Mouse (Mus musculus) liver, embryonic 15.5 days (tissue): ENCODE data around the gene Zfp691. TPM values are rescaled to one million over a fixed set of nuclear protein-coding genes. Genes with fewer than 3 reads are reported as not detected.

Experiments
- ATAC-seq: fragments of 200-750 bp; cut with Nextera tagmentation; 2 replicates; pipeline ENCODE4 v1.8.0; 2017; ENCODE audit warnings: moderate number of reproducible peaks, mild to moderate bottlenecking, moderate library complexity; ENCODE audit not compliant: insufficient read depth
- H3K27ac ChIP-seq: fragments of 300-500 bp; sonication (generic); replicated peaks from 2 replicates; pipeline ENCODE4 v1.5.1; 2015; ENCODE audit warnings: mild to moderate bottlenecking, inconsistent platforms
- H3K27me3 ChIP-seq: fragments of 300-500 bp; sonication (generic); 2 replicates; pipeline ENCODE4 v1.6.1; 2015; ENCODE audit warnings: mild to moderate bottlenecking, inconsistent platforms
- H3K36me3 ChIP-seq: fragments of 300-500 bp; sonication (generic); replicated peaks from 2 replicates; pipeline ENCODE4 v1.6.1; 2015; ENCODE audit warnings: moderate library complexity, mild to moderate bottlenecking, inconsistent platforms
- H3K4me1 ChIP-seq: fragments of 300-500 bp; sonication (generic); replicated peaks from 2 replicates; pipeline ENCODE4 v1.6.1; 2015; ENCODE audit warnings: inconsistent platforms
- H3K4me2 ChIP-seq: fragments of 300-500 bp; sonication (generic); 2 replicates; pipeline ENCODE4 v1.6.1; 2015; ENCODE audit warnings: moderate library complexity, mild to moderate bottlenecking, inconsistent platforms
- H3K4me3 ChIP-seq: fragments of 300-500 bp; sonication (generic); replicated peaks from 2 replicates; pipeline ENCODE4 v1.5.1; 2015; ENCODE audit warnings: mild to moderate bottlenecking, inconsistent platforms
- H3K9ac ChIP-seq: fragments of 300-500 bp; sonication (generic); 2 replicates; pipeline ENCODE4 v1.6.1; 2015; ENCODE audit warnings: moderate library complexity, mild to moderate bottlenecking, inconsistent platforms
- H3K9me3 ChIP-seq: fragments of 300-500 bp; sonication (generic); replicated peaks from 2 replicates; pipeline ENCODE4 v1.6.1; 2016; ENCODE audit warnings: inconsistent platforms
- WGBS: fragments of 180-500 bp; shearing (Covaris S2); methylation state at CpG from one replicate; pipeline ENCODE4 v1.1.7; 2015; ENCODE audit warnings: mixed read lengths; ENCODE audit not compliant: insufficient replicate concordance; 5-methylcytosine and 5-hydroxymethylcytosine counted together
- microRNA counts: library from miRNA; unstranded; fragments of <30 nt; microRNA quantifications from one replicate; lab custom pipeline; 2016
- microRNA-seq: library from miRNA; unstranded; fragments of <30 nt; microRNA quantifications from one replicate; pipeline ENCODE4, GENCODE M21; 2016
- polyA plus RNA-seq: library from polyadenylated mRNA; unstranded; fragments of >200 nt; fragmentation: Nextera tagmentation; extraction: Ambion mirVana; gene quantifications from 2 replicates; pipeline ENCODE4 v1.2.1, GENCODE M21; 2015

Gene Zfp691
- polyA plus RNA-seq, 1 experiment from 2014 or later: 2.2 TPM

GRCm38 (mm10) chr4:119127229-119127628 lies 46.8 kb downstream of the Zfp691 start:
- WGBS: 25% methylated on average over 6 of the region's 6 CpGs
- H3K9ac ChIP-seq: no peak overlapping the region
- H3K27me3 ChIP-seq: no peaks in the 10 kb centered on the region
- no peak for ATAC-seq
- peaks cover 90% of the 10 kb centered on the region for H3K4me1 ChIP-seq
- H3K27ac ChIP-seq: peak overlapping the region; percentile 70
- H3K36me3 ChIP-seq: peaks cover 100% of the 10 kb centered on the region
- peak overlapping the region; percentile 11; the same call in 1 of the 2 replicates for H3K4me2 ChIP-seq
- no peaks in the 10 kb centered on the region for H3K9me3 ChIP-seq
- H3K4me3 ChIP-seq: peak overlapping the region; percentile 4; the same call in 1 of the 2 replicates

GRCm38 (mm10) chr4:119125577-119126270 lies 48.3 kb downstream of the Zfp691 start:
- Histone ChIP-seq H3K27me3 (no peaks in the 10 kb centered on the region), H3K9ac (no peak overlapping the region), H3K4me2 (peak overlapping the region; percentile 11; the same call in 1 of the 2 replicates), H3K9me3 (no peaks in the 10 kb centered on the region), H3K36me3 (peaks cover 100% of the 10 kb centered on the region), H3K27ac (peak overlapping the region; percentile 70), H3K4me1 (peaks cover 99% of the 10 kb centered on the region), H3K4me3 (no peak overlapping the region)
- no peak for ATAC-seq
- WGBS: 64% methylated on average over 9 of the region's 9 CpGs

- Histone ChIP-seq H3K36me3 (peaks cover 100% of the 10 kb centered on the region), H3K4me3 (no peak overlapping the region), H3K4me1 (peaks cover 100% of the 10 kb centered on the region), H3K27ac (peak overlapping the region; percentile 70), H3K27me3 (no peaks in the 10 kb centered on the region), H3K4me2 (peak overlapping the region; percentile 23; the same call in 1 of the 2 replicates), H3K9ac (no peak overlapping the region), H3K9me3 (no peaks in the 10 kb centered on the region)
- ATAC-seq: 0 out of 2 replicates have a peak, but pooled peaks have one; percentile 2
- WGBS: 52% methylated on average over 2 of the region's 2 CpGs
Observed at GRCm38 (mm10) chr4:119124771-119125273, 49.2 kb downstream of the Zfp691 start.

- no peak overlapping the region for H3K4me3 ChIP-seq
- H3K27me3 ChIP-seq: no peaks in the 10 kb centered on the region
- 21% methylated on average over 4 of the region's 4 CpGs for WGBS
- ATAC-seq: peak; percentile 32
- H3K27ac ChIP-seq: peak overlapping the region; percentile 71
- no peak overlapping the region for H3K9ac ChIP-seq
- H3K4me2 ChIP-seq: no peak overlapping the region
- H3K9me3 ChIP-seq: no peaks in the 10 kb centered on the region
- H3K36me3 ChIP-seq: peaks cover 100% of the 10 kb centered on the region
- H3K4me1 ChIP-seq: peaks cover 99% of the 10 kb centered on the region
Observed at GRCm38 (mm10) chr4:119121249-119121648, 52.7 kb downstream of the Zfp691 start.

- WGBS: 84% methylated on average over 6 of the region's 6 CpGs
- peak overlapping the region; percentile 25; the same call in 1 of the 2 replicates for H3K4me2 ChIP-seq
- H3K9ac ChIP-seq: no peak overlapping the region; the same call in 1 of the 2 replicates
- peaks cover 99% of the 10 kb centered on the region for H3K4me1 ChIP-seq
- ATAC-seq: no peak
- H3K36me3 ChIP-seq: peaks cover 100% of the 10 kb centered on the region
- no peak overlapping the region; the same call in 1 of the 2 replicates for H3K4me3 ChIP-seq
- H3K9me3 ChIP-seq: no peaks in the 10 kb centered on the region
- no peaks in the 10 kb centered on the region for H3K27me3 ChIP-seq
- peak overlapping the region; percentile 71 for H3K27ac ChIP-seq
Observed at GRCm38 (mm10) chr4:119120095-119120494, 53.9 kb downstream of the Zfp691 start.

MicroRNAs encoded within 50 kb of the gene (microRNA counts, 519-probe panel; counts per million panel counts)
- 1,016 counts per million, percentile 2 among the panel's probes with 10 or more counts for microRNA mmu-miR-1957 (lab: Ali Mortazavi, UCI)

Small RNA genes lying within 50 kb of the gene (microRNA-seq; reads per million reads assigned to microRNA genes)
- gene Mir1957a: not detected

Other genes starting within 250 kb of the Zfp691 start
- not detected in 2 replicates for gene Olfr1328, start 235.6 kb downstream of the Zfp691 start, polyA plus RNA-seq
- not detected in 2 replicates for gene Lao1, start 212.6 kb downstream of the Zfp691 start, polyA plus RNA-seq
- 293 and 326 TPM in 2 replicates for gene Slc2a1, start 65.5 kb downstream of the Zfp691 start, polyA plus RNA-seq
- 386 and 428 TPM in 2 replicates for gene Ermap, start 15.8 kb upstream of the Zfp691 start, polyA plus RNA-seq
- gene Svbp, start 21.1 kb upstream of the Zfp691 start, polyA plus RNA-seq: 82.6 and 91.9 TPM in 2 replicates
- gene Tmem269, start 44.0 kb upstream of the Zfp691 start, polyA plus RNA-seq: not detected in 2 replicates
- 11.4 and 11.5 TPM in 2 replicates for gene AU022252, start 58.5 kb upstream of the Zfp691 start, polyA plus RNA-seq
- 8.0 and 9.2 TPM in 2 replicates for gene P3h1, start 58.7 kb upstream of the Zfp691 start, polyA plus RNA-seq
- not detected in 2 replicates for gene Cldn19, start 81.2 kb upstream of the Zfp691 start, polyA plus RNA-seq
- gene Ybx1, start 120.4 kb upstream of the Zfp691 start, polyA plus RNA-seq: 219 and 221 TPM in 2 replicates
- gene Ppih, start 146.4 kb upstream of the Zfp691 start, polyA plus RNA-seq: 44.8 and 53.9 TPM in 2 replicates
- 1.1 and 1.5 TPM in 2 replicates for gene Ccdc30, start 241.3 kb upstream of the Zfp691 start, polyA plus RNA-seq
- gene Ppcs, start 248.2 kb upstream of the Zfp691 start, polyA plus RNA-seq: 13.0 and 14.5 TPM in 2 replicates
- 0.09 and 0.13 TPM in 2 replicates for gene Zmynd12, start 248.6 kb upstream of the Zfp691 start, polyA plus RNA-seq